Mouse (Mus musculus): ENCODE results near the gene Bicc1. TPM values are rescaled to one million over a fixed set of nuclear protein-coding genes. Genes with fewer than 3 reads are reported as not detected.

The Bicc1 gene
- polyA plus RNA-seq, 1 experiment, result 3.2 TPM

DNA sequence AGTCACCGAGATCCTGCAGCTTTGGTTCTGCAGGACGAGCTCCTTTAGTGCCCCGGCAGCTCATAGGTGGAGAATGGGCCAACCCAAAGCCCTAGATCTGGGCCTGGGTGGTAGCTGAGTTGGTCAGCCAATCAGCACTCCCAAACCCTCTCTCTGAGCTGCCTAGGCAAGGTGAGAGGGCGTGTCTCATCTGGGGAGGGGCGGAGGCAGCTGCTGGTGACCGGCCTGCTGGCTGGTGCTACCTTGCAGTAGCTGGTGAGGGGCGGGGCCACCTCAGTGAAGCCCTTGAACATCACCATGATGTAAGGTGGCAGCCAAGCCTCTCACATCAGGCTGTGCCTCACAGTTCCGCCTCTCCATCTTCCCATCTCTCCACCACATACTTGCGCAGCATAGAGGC, 29.2 kb downstream of the Bicc1 start:
- no peak overlapping the region for H3K27ac ChIP-seq (ENCODE audit: control insufficient read depth, insufficient read depth, low read length)
- H3K36me3 ChIP-seq (ENCODE audit: control insufficient read depth, insufficient read depth, low read length), result no peaks in the 10 kb centered on the region
- no peaks in the 10 kb centered on the region for H3K4me1 ChIP-seq (replicated peaks; ENCODE audit: control insufficient read depth, insufficient read depth, low read length)
- WGBS, result 62% methylated on average over 9 of the region's 9 CpGs
- DNase-seq, result no peak
- no peak overlapping the region for H3K4me3 ChIP-seq (ENCODE audit: control insufficient read depth, insufficient read depth, low read length)
- TF ChIP-seq CTCF (IDR thresholded peaks at IDR 0.05; ENCODE audit: borderline replicate concordance, control insufficient read depth, extremely low read depth, insufficient read depth, low read length, poor library complexity) (no peak), POLR2A (IDR thresholded peaks at IDR 0.05; ENCODE audit: control insufficient read depth, extremely low read depth, insufficient read depth, low read length, poor library complexity) (no peak)
- H3K27me3 ChIP-seq (ENCODE audit: control insufficient read depth, insufficient read depth, low read length), result no peaks in the 10 kb centered on the region

DNA sequence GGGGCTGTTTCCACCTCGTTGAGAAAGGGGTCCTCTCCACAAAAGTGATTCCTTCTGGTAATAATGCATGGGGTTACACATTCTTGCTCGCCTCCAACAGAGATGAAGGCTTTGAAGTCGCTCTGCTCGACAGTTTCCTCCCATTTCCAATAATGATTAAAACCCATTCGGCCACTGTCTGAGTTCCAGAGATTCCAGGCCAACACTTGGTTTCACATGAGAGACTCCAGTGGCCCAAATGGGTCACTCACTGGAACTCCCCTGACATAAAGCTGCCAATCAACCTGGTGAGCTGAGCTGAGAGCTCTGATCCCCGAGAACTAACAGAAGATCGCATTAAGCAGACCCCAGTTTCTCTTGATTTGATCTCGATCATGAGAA, 31.6 kb downstream of the Bicc1 start:
- Histone ChIP-seq H3K4me3 (ENCODE audit: control insufficient read depth, insufficient read depth, low read length) (no peak overlapping the region), H3K4me1 (replicated peaks; ENCODE audit: control insufficient read depth, insufficient read depth, low read length) (no peaks in the 10 kb centered on the region), H3K27me3 (ENCODE audit: control insufficient read depth, insufficient read depth, low read length) (no peaks in the 10 kb centered on the region), H3K27ac (ENCODE audit: control insufficient read depth, insufficient read depth, low read length) (no peak overlapping the region), H3K36me3 (ENCODE audit: control insufficient read depth, insufficient read depth, low read length) (no peaks in the 10 kb centered on the region)
- WGBS, result 70% methylated on average over 8 of the region's 8 CpGs
- no peak for DNase-seq
- TF ChIP-seq CTCF (IDR thresholded peaks at IDR 0.05; ENCODE audit: borderline replicate concordance, control insufficient read depth, extremely low read depth, insufficient read depth, low read length, poor library complexity), result no peak
- TF ChIP-seq POLR2A (IDR thresholded peaks at IDR 0.05; ENCODE audit: control insufficient read depth, extremely low read depth, insufficient read depth, low read length, poor library complexity), result no peak

DNA sequence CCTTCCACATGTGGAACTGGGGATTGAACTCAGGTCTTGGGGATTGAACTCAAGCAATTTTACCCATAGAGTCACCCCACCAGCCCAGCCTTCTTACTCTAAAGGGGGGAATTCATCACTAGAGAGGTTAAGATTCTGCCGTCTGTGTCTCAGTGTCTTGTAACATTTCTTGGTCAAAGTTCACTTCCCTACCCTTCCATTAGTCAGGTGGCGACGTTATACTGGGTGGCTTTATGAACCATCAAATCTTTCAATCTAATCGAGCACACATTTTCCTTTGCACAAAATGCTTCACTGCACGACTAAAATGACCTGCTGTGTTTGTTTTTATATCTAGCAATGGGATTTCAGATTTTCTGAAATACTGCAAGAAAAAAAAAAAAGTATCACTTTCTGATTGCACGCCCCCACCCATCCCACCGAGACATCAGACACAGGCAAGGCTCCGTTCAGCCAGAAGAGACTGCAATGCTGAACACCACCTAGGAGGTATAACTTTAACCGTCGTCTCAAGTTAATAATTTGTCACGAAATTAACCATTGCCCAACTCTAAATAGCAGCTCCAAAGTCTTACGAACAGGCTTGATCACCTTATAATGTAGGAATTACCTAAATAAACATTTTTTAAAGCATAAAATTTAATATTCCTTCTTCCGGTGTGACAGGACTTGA, 32.1 kb downstream of the Bicc1 start:
- no peaks in the 10 kb centered on the region for H3K36me3 ChIP-seq (ENCODE audit: control insufficient read depth, insufficient read depth, low read length)
- TF ChIP-seq POLR2A (IDR thresholded peaks at IDR 0.05; ENCODE audit: control insufficient read depth, extremely low read depth, insufficient read depth, low read length, poor library complexity) (no peak), CTCF (IDR thresholded peaks at IDR 0.05; ENCODE audit: borderline replicate concordance, control insufficient read depth, extremely low read depth, insufficient read depth, low read length, poor library complexity) (no peak)
- DNase-seq, result no peak
- H3K27me3 ChIP-seq (ENCODE audit: control insufficient read depth, insufficient read depth, low read length), result no peaks in the 10 kb centered on the region
- WGBS, result 89% methylated on average over 13 of the region's 13 CpGs
- H3K4me3 ChIP-seq (ENCODE audit: control insufficient read depth, insufficient read depth, low read length), result no peak overlapping the region
- H3K27ac ChIP-seq (ENCODE audit: control insufficient read depth, insufficient read depth, low read length), result no peak overlapping the region
- H3K4me1 ChIP-seq (replicated peaks; ENCODE audit: control insufficient read depth, insufficient read depth, low read length), result no peaks in the 10 kb centered on the region

DNA sequence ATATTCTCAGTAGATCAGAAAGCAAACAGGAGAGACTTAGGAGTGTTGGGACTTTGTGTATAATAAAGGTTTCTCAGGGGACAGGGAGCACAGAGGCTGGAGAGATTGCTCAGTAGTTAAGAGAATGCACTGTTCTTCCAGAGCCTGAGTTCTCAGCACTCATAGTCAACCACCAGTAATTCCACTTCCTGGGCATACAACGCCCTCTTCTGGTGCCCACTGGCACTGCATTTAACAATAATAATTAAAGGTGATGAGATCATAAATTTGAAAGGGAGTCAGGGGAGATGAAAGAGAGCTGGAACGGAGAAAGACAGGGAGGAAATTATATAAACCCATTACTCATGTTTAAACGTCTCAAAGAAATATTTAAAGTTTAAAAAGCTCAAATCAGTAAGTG, 35.5 kb downstream of the Bicc1 start:
- DNase-seq, result no peak
- Histone ChIP-seq H3K27me3 (ENCODE audit: control insufficient read depth, insufficient read depth, low read length) (no peaks in the 10 kb centered on the region), H3K4me3 (ENCODE audit: control insufficient read depth, insufficient read depth, low read length) (no peak overlapping the region), H3K27ac (ENCODE audit: control insufficient read depth, insufficient read depth, low read length) (no peak overlapping the region), H3K36me3 (ENCODE audit: control insufficient read depth, insufficient read depth, low read length) (no peaks in the 10 kb centered on the region), H3K4me1 (replicated peaks; ENCODE audit: control insufficient read depth, insufficient read depth, low read length) (no peaks in the 10 kb centered on the region)
- TF ChIP-seq CTCF (IDR thresholded peaks at IDR 0.05; ENCODE audit: borderline replicate concordance, control insufficient read depth, extremely low read depth, insufficient read depth, low read length, poor library complexity) (no peak), POLR2A (IDR thresholded peaks at IDR 0.05; ENCODE audit: control insufficient read depth, extremely low read depth, insufficient read depth, low read length, poor library complexity) (no peak)
- 67% methylated on average over 3 of the region's 3 CpGs for whole genome bisulfite sequencing

DNA sequence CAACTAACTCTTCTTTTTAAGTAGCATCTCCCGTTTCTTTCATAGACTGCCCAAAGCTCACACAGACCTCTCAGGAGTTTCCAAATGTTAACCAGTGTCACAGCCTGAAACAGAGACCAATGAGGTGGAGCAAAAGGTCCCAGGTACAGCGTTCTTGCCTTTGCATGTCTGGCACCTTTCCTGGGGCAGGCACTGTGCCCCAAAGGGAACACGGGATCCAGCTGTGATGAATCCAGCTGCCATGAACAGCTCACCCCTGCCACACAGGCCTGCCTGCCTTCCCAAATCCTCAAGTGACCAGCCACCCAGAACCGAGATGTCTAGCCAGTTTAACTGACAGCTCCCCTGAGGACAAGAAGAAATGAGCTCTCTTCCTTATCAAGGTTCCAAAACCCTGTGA, 36.1 kb downstream of the Bicc1 start:
- H3K4me3 ChIP-seq (ENCODE audit: control insufficient read depth, insufficient read depth, low read length), result no peak overlapping the region
- no peak overlapping the region for H3K27ac ChIP-seq (ENCODE audit: control insufficient read depth, insufficient read depth, low read length)
- TF ChIP-seq CTCF (IDR thresholded peaks at IDR 0.05; ENCODE audit: borderline replicate concordance, control insufficient read depth, extremely low read depth, insufficient read depth, low read length, poor library complexity) (no peak), POLR2A (IDR thresholded peaks at IDR 0.05; ENCODE audit: control insufficient read depth, extremely low read depth, insufficient read depth, low read length, poor library complexity) (no peak)
- 85% methylated on average over 4 of the region's 4 CpGs for WGBS
- no peaks in the 10 kb centered on the region for H3K36me3 ChIP-seq (ENCODE audit: control insufficient read depth, insufficient read depth, low read length)
- no peak for DNase-seq
- H3K27me3 ChIP-seq (ENCODE audit: control insufficient read depth, insufficient read depth, low read length), result no peaks in the 10 kb centered on the region
- H3K4me1 ChIP-seq (replicated peaks; ENCODE audit: control insufficient read depth, insufficient read depth, low read length), result no peaks in the 10 kb centered on the region

DNA sequence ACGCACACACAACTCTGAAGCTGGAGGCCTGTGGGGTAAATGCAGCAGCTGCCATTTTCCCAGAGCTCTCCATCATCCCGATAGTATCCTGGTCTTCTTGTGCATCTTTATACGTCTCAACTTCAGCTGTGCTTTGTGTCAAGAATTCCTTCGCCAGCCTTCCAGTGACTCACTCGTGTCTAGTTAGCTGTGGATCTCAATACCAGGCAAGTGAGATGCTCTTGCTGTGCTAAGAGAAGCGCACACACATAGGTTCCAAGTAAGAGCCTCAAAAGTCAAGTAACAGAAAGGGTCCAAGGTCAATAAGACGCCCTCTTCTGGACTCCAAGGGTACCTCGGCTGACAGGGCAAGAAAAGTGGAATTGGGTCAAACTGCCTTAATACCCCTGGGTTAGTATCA, 37.0 kb downstream of the Bicc1 start:
- WGBS, result 84% methylated on average over 8 of the region's 8 CpGs
- H3K4me3 ChIP-seq (ENCODE audit: control insufficient read depth, insufficient read depth, low read length), result no peak overlapping the region
- DNase-seq, result no peak
- no peak for TF ChIP-seq CTCF (IDR thresholded peaks at IDR 0.05; ENCODE audit: borderline replicate concordance, control insufficient read depth, extremely low read depth, insufficient read depth, low read length, poor library complexity)
- TF ChIP-seq POLR2A (IDR thresholded peaks at IDR 0.05; ENCODE audit: control insufficient read depth, extremely low read depth, insufficient read depth, low read length, poor library complexity), result no peak
- no peaks in the 10 kb centered on the region for H3K27me3 ChIP-seq (ENCODE audit: control insufficient read depth, insufficient read depth, low read length)
- no peaks in the 10 kb centered on the region for H3K4me1 ChIP-seq (replicated peaks; ENCODE audit: control insufficient read depth, insufficient read depth, low read length)
- H3K36me3 ChIP-seq (ENCODE audit: control insufficient read depth, insufficient read depth, low read length), result no peaks in the 10 kb centered on the region
- H3K27ac ChIP-seq (ENCODE audit: control insufficient read depth, insufficient read depth, low read length), result no peak overlapping the region

DNA sequence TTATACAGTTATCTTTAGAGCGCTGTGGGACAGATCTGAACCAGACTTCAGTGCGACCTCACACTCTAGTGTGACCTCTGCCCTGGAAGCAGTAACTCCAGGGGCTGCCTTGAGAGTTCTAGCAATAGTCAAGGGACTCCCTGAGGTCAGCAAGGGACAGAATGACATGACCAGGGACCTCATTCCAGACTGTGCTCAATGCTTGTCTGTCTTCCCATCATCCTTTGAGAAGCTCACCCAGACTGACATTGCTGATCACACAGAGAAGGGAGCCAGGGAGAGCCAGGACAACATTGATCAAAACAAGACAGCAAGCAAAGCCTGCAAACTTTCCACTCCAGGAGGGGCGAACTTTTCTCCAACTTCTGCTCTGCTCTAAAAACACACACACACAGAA, 38.7 kb downstream of the Bicc1 start:
- no peak for DNase-seq
- Histone ChIP-seq H3K36me3 (ENCODE audit: control insufficient read depth, insufficient read depth, low read length) (no peaks in the 10 kb centered on the region), H3K27ac (ENCODE audit: control insufficient read depth, insufficient read depth, low read length) (no peak overlapping the region), H3K27me3 (ENCODE audit: control insufficient read depth, insufficient read depth, low read length) (no peaks in the 10 kb centered on the region), H3K4me3 (ENCODE audit: control insufficient read depth, insufficient read depth, low read length) (no peak overlapping the region), H3K4me1 (replicated peaks; ENCODE audit: control insufficient read depth, insufficient read depth, low read length) (no peaks in the 10 kb centered on the region)
- TF ChIP-seq POLR2A (IDR thresholded peaks at IDR 0.05; ENCODE audit: control insufficient read depth, extremely low read depth, insufficient read depth, low read length, poor library complexity), result no peak
- TF ChIP-seq CTCF (IDR thresholded peaks at IDR 0.05; ENCODE audit: borderline replicate concordance, control insufficient read depth, extremely low read depth, insufficient read depth, low read length, poor library complexity), result no peak
- WGBS, result 91% methylated on average over 3 of the region's 3 CpGs
